ENCODE assay signal across 9 mouse cellular contexts in genomic region chr11:5795706-5796105, GRCm38 (mm10). TPM values are rescaled to one million over a fixed set of nuclear protein-coding genes. Genes with fewer than 3 reads are reported as not detected.
A peak's percentile ranks its signal among the peaks of the same experiment; 100 is the strongest.
DNase-seq lines count a peak whose midpoint lies in the region; ATAC-seq and TF ChIP-seq lines count a peak whose summit lies in the region.
"Had no signal": no experiment of that assay in that cellular context is flagged by ENCODE, and none has a peak within 500 bp of the region (broad histone marks: within the 10 kb centered on the region; RNA-seq: fewer than 3 reads in every experiment).

No protein-coding gene starts in this region.

- 77% methylated on average over 7 of the region's 7 CpGs for WGBS in forebrain, embryonic 15.5 days

- 0 out of 2 replicates have a peak, but pooled peaks cover under 1% of the 10 kb centered on the region for H3K4me1 ChIP-seq in forebrain, embryonic 15.5 days

- H3K4me3 ChIP-seq in left cerebral cortex, adult 2 months = no peak overlapping the region
- no peak overlapping the region for H3K4me3 ChIP-seq in forebrain, embryonic 15.5 days
- H3K4me3 ChIP-seq: stomach, embryonic 15.5 days had no signal

- H3K9me3 ChIP-seq in forebrain, embryonic 15.5 days = no peaks in the 10 kb centered on the region
- H3K9me3 ChIP-seq: stomach, embryonic 15.5 days had no signal

- peaks cover 86% of the 10 kb centered on the region for H3K36me3 ChIP-seq in forebrain, embryonic 15.5 days

- H3K4me2 ChIP-seq in forebrain, embryonic 15.5 days (replicated peaks) = no peak overlapping the region
- H3K4me2 ChIP-seq: stomach, embryonic 15.5 days had no signal

- no peak for DNase-seq in left cerebral cortex, adult 2 months (ENCODE audit: extremely low spot score in 1 of 2, low spot score in 2 of 2)
- no peak for DNase-seq in left cerebral cortex, adult 11 months (ENCODE audit: low spot score)
- peak; percentile 59 for DNase-seq in heart, postnatal 4 days
- peak; percentile 44 for DNase-seq in telencephalon, adult 2 months (ENCODE audit: low read depth, low spot score)
- DNase-seq in kidney, postnatal 36 days = no peak
- no peak for DNase-seq in spleen, postnatal 14 days (ENCODE audit: low spot score in 2 of 2)
- DNase-seq: lung, postnatal 10 days had no signal

- H3K27me3 ChIP-seq in forebrain, embryonic 15.5 days = no peaks in the 10 kb centered on the region
- H3K27me3 ChIP-seq: stomach, embryonic 15.5 days had no signal

- H3K9ac ChIP-seq in forebrain, embryonic 15.5 days (replicated peaks) = no peak overlapping the region
- H3K9ac ChIP-seq: stomach, embryonic 15.5 days had no signal

- ATAC-seq in forebrain, embryonic 15.5 days (replicated peaks) = peak; percentile 55

- no peak for TF ChIP-seq CTCF in left cerebral cortex, adult 2 months (IDR thresholded peaks at IDR 0.05)

- intact Hi-C loops in left cerebral cortex, adult 2 months (cut with DNase I) = no loop called here

- H3K27ac ChIP-seq in left cerebral cortex, adult 2 months = peak overlapping the region; percentile 45; the same call in 1 of the 2 replicates
- peak overlapping the region; percentile 45; the same call in 1 of the 2 replicates for H3K27ac ChIP-seq in forebrain, embryonic 15.5 days (replicated peaks)
- H3K27ac ChIP-seq: stomach, embryonic 15.5 days had no signal

RNA-seq across cellular contexts. Expression of gene Dbnl, which starts 7.4 kb away (rescaled TPM):
- total RNA-seq in left cerebral cortex, adult 2 months (2021) = 10 to 100 TPM; 68.0 to 68.4 TPM
- 138 and 140 TPM in 2 replicates for polyA plus RNA-seq in forebrain, embryonic 15.5 days (2015; fragmentation: Nextera tagmentation; extraction: Ambion mirVana)
- total RNA-seq in heart, postnatal 4 days (2021) = 10 to 100 TPM; 44.7 to 46.1 TPM

RNA-seq across cellular contexts. Expression of gene Pgam2, which starts 7.8 kb away (rescaled TPM):
- total RNA-seq in left cerebral cortex, adult 2 months (2021) = 1 to 10 TPM; 5.4 to 9.5 TPM
- 1.9 and 3.1 TPM in 2 replicates for polyA plus RNA-seq in forebrain, embryonic 15.5 days (2015; fragmentation: Nextera tagmentation; extraction: Ambion mirVana)
- total RNA-seq in heart, postnatal 4 days (2021) = 100 to 1,000 TPM; 715 to 738 TPM

RNA-seq across cellular contexts. Expression of gene Urgcp, which starts 33.5 kb away (rescaled TPM):
- 10 to 100 TPM; 67.7 to 71.0 TPM for total RNA-seq in left cerebral cortex, adult 2 months (2021)
- 31.6 and 32.4 TPM in 2 replicates for polyA plus RNA-seq in forebrain, embryonic 15.5 days (2015; fragmentation: Nextera tagmentation; extraction: Ambion mirVana)
- total RNA-seq in heart, postnatal 4 days (2021) = 10 to 100 TPM; 60.5 TPM

RNA-seq across cellular contexts. Expression of gene Polm, which starts 42.1 kb away (rescaled TPM):
- 10 to 100 TPM in 1 of 2 experiments, 1 to 10 TPM in 1; 8.6 to 10.5 TPM for total RNA-seq in left cerebral cortex, adult 2 months (2021)
- 7.0 TPM in 2 replicates for polyA plus RNA-seq in forebrain, embryonic 15.5 days (2015; fragmentation: Nextera tagmentation; extraction: Ambion mirVana)
- total RNA-seq in heart, postnatal 4 days (2021) = 1 to 10 TPM; 5.6 to 6.5 TPM

Comparison
In these comparisons a context has a peak if more than half of its experiments do, and no peak if none do; other contexts are left out.
1. DNase-seq: peak in heart, postnatal 4 days (single experiment) and telencephalon, adult 2 months (single experiment); none in left cerebral cortex, adult 2 months (0 of 2), left cerebral cortex, adult 11 months (single experiment), kidney, postnatal 36 days (0 of 2) and spleen, postnatal 14 days (0 of 2).
2. RNA of gene Pgam2, which starts 7.8 kb away (total RNA-seq): 715 to 738 TPM in heart, postnatal 4 days; 5.4 to 9.5 TPM in left cerebral cortex, adult 2 months; every median in the first group is over 10 times any median in the second.